In the genomic region with DNA sequence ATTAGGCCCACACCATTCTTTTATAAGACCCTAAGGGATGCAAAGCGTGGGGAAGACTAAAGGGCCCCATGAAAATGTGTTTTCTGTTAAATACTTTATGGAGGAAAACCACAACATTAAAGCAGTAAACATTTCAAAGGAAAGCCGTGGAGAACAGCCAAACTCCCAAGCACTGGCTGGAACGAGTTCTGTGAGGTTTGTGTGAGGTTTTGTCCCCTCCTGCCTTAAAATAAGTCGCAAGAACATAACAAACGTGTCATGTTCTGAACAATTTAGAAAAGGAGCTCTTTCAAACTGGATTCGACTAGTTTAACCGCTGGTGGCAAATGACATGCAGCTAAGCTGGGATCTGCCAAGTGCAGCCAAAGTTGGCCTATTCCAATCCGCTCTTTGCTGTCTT, we compare ENCODE assay signal across 19 mouse cellular contexts.
DNase-seq lines count a peak whose midpoint lies in the region; ATAC-seq and TF ChIP-seq lines count a peak whose summit lies in the region.
"Had no signal": no experiment of that assay in that cellular context is flagged by ENCODE, and none has a peak within 500 bp of the region (broad histone marks: within the 10 kb centered on the region; RNA-seq: fewer than 3 reads in every experiment).

No protein-coding gene starts in this region.

- H3K27ac ChIP-seq in forebrain, embryonic 16.5 days (ENCODE audit: low read length): no peak overlapping the region
- no peak overlapping the region for H3K27ac ChIP-seq in forebrain, postnatal 0 days (ENCODE audit: low read depth, low read length)

- no peak overlapping the region for H3K4me2 ChIP-seq in forebrain, embryonic 16.5 days (ENCODE audit: low read length)
- H3K4me2 ChIP-seq in forebrain, postnatal 0 days (ENCODE audit: low read depth): no peak overlapping the region
- H3K4me2 ChIP-seq: heart, embryonic 12.5 days had no signal

- 32% methylated on average over 8 of the region's 8 CpGs for WGBS in forebrain, embryonic 16.5 days
- WGBS in forebrain, postnatal 0 days: 30% methylated on average over 8 of the region's 8 CpGs

- H3K4me3 ChIP-seq in forebrain, embryonic 16.5 days (replicated peaks; ENCODE audit: low read length): no peak overlapping the region
- no peak overlapping the region for H3K4me3 ChIP-seq in forebrain, postnatal 0 days (ENCODE audit: low read depth, low read length)
- H3K4me3 ChIP-seq: heart, embryonic 12.5 days had no signal

- no peak overlapping the region for H3K9ac ChIP-seq in forebrain, embryonic 16.5 days (replicated peaks; ENCODE audit: low read depth, low read length)
- no peak overlapping the region for H3K9ac ChIP-seq in forebrain, postnatal 0 days
- H3K9ac ChIP-seq: heart, embryonic 12.5 days; liver, postnatal 0 days had no signal

- no peaks in the 10 kb centered on the region; the same call in 1 of the 2 replicates for H3K4me1 ChIP-seq in forebrain, embryonic 16.5 days (replicated peaks; ENCODE audit: control insufficient read depth, insufficient read depth, low read length)
- H3K4me1 ChIP-seq in forebrain, postnatal 0 days (ENCODE audit: insufficient read depth): no peaks in the 10 kb centered on the region
- H3K4me1 ChIP-seq: heart, embryonic 12.5 days had no signal

- intact Hi-C loops in left cerebral cortex, postnatal 25 days (cut with DNase I): no loop called here

- DNase-seq in forebrain, postnatal 0 days: no peak
- peak; percentile 42 for DNase-seq in NIH3T3 (ENCODE audit: low read depth)
- peak; percentile 69 for DNase-seq in forelimb bud, embryonic 11.5 days (ENCODE audit: low read depth, low spot score)
- DNase-seq in kidney, postnatal 36 days: peak; percentile 19 to 22
- no peak for DNase-seq in left cerebral cortex, postnatal 25 days (ENCODE audit: low spot score in 2 of 2)
- no peak for DNase-seq in adrenal gland, postnatal 14 days
- no peak for DNase-seq in gastrocnemius, adult 18-20 months (ENCODE audit: low spot score)
- DNase-seq: adrenal gland, adult 2 months; B cell, adult 2 months; cerebellum, adult 18-20 months; heart, postnatal 4 days; layer of hippocampus, adult 9-11 months; left cerebral cortex, postnatal 4 days; liver, postnatal 0 days; right cerebral cortex, postnatal 25 days; thymus, adult 2 months had no signal

- TF ChIP-seq CTCF in forebrain, postnatal 0 days (IDR thresholded peaks at IDR 0.05; ENCODE audit: low read depth): no peak

- H3K9me3 ChIP-seq in forebrain, embryonic 16.5 days (ENCODE audit: control insufficient read depth, low read length): no peaks in the 10 kb centered on the region
- H3K9me3 ChIP-seq in forebrain, postnatal 0 days (ENCODE audit: low read length): no peaks in the 10 kb centered on the region

- 0 out of 2 replicates have a peak, but pooled peaks have one; percentile 12 for ATAC-seq in forebrain, embryonic 16.5 days
- no peak for ATAC-seq in forebrain, postnatal 0 days
- ATAC-seq: liver, postnatal 0 days; midbrain, embryonic 16.5 days had no signal

- no peaks in the 10 kb centered on the region for H3K27me3 ChIP-seq in forebrain, embryonic 16.5 days (replicated peaks; ENCODE audit: control insufficient read depth, insufficient read depth, low read length)
- no peaks in the 10 kb centered on the region for H3K27me3 ChIP-seq in forebrain, postnatal 0 days (ENCODE audit: insufficient read depth, low read length)
- H3K27me3 ChIP-seq: heart, embryonic 12.5 days had no signal

- no peaks in the 10 kb centered on the region for H3K36me3 ChIP-seq in forebrain, embryonic 16.5 days (ENCODE audit: control insufficient read depth, insufficient read depth)
- no peaks in the 10 kb centered on the region for H3K36me3 ChIP-seq in forebrain, postnatal 0 days (ENCODE audit: insufficient read depth)
- H3K36me3 ChIP-seq: heart, embryonic 12.5 days had no signal

Comparison
In these comparisons a context has a peak if more than half of its experiments do, and no peak if none do; other contexts are left out.
1. DNase-seq: peak in NIH3T3 (single experiment), forelimb bud, embryonic 11.5 days (single experiment) and kidney, postnatal 36 days (2 of 2); none in forebrain, postnatal 0 days (single experiment), left cerebral cortex, postnatal 25 days (0 of 2), adrenal gland, postnatal 14 days (single experiment) and gastrocnemius, adult 18-20 months (single experiment).